Mouse (Mus musculus) kidney, postnatal 36 days (tissue): ENCODE measurements around the gene Tpo.

Experiments
- DNase-seq, 2 experiments: peaks; one replicate each; pipeline ENCODE4 v3.0.0; 2021 to 2022; ENCODE audit warnings: mixed read lengths in 2 of 2

Tpo gene

GRCm38 (mm10) chr12:30132524-30132923, at the start of gene Tpo:
Tpo (minus strand) TSS chr12:30132624.
- no peak for DNase-seq

- DNase-seq: no peak
Observed at GRCm38 (mm10) chr12:30181721-30182120, 49.3 kb upstream of the Tpo start.

DNA sequence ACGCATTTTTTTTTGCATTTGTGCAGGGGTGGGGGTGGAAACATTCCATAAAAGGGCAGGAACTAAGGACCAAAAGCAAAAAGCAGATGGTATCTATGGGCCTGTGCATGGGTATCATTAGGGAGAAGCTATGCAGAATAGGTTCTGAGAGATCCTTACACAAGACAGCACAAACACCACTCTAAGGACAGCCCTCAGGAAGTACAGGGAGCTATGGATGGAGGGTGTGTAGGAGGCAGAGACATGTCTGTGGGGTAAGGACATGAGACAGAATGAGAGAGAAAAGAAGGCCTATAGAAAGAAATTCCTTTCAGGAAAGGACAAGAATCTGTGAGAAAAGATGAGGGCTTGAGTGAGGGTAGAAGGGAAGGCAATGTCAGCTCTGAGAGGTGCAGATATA, 47.2 kb upstream of the Tpo start:
- DNase-seq: no peak

DNA sequence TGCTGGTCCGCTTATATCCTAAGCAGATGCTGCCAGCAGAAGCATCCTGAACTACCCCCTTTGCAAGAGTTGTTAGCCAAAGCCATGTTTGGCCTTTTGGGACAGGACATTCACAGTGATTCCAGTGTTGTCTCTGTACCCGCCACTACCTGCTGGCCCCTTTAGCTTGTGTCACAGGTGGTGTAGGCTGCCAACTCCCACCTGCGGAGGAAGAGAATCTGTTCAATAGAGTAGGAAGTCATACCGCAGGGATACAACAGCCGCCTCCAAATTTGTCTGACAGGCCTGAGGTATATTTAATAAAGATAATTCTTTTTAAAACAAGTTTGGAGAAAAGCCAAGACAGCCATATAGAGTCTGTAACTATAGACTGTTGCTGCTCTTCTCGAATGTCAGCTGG, 45.5 kb upstream of the Tpo start:
- no peak for DNase-seq

DNA sequence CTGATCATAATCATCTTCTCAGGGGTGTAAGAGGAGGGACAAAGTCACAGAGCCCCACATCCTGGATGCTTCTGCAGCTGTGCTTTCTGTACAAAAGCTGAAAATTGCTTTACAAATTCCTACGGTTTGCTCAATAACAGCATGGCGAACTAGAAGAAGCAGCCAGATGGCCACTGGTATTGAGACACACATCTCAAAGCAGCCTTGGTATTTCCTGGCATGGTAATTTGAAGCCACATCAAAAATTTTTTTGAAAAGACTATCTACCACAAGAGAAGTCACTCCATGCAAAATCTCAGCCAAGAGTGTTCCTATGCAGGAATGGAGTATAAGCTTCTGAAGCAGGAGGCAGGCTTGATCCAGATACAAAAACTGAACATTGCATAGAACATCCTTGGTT, 45.1 kb upstream of the Tpo start:
- no peak for DNase-seq

DNA sequence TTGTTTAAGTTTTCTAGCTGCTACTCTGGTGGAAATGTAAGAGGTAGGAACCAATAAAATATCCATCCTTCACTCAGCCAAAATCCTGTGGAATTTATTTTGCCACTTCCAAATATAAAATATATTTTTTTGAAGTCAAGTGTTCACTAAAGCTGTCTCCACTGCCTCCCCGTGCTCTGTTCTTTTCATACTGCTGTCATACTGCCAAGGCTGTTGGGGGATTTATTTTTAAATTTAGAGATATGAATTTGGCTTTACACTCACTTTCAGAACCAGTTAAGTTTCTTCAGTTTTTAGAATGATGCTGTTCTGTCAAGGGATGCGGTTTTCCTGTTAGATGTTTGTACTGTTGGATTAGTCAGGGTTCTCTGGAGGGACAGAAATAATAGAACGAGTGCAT, 36.1 kb upstream of the Tpo start:
- DNase-seq: no peak

- DNase-seq: no peak
Observed at GRCm38 (mm10) chr12:30164538-30164937, 32.1 kb upstream of the Tpo start.

DNA sequence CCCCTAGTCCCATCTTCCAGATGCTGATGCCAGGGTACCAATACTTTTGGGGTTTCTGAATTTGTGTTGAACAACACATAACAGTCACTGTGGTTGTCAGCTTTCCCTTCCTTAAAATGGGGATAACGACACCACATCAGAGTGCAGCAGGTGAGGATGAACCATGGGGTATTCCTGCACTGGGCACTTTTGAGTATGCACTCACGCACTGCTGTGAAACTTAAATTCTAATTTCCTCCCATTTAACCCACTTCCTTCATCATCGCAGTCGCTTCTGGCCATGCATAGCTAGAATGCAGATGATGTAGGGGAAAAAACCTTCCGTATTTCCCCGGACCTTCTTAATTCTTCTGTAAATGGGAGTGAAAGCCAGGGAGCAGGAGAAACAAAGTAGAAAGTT, 31.6 kb upstream of the Tpo start:
- DNase-seq: no peak

- no peak for DNase-seq
Observed at GRCm38 (mm10) chr12:30161731-30162406, 29.4 kb upstream of the Tpo start.

DNA sequence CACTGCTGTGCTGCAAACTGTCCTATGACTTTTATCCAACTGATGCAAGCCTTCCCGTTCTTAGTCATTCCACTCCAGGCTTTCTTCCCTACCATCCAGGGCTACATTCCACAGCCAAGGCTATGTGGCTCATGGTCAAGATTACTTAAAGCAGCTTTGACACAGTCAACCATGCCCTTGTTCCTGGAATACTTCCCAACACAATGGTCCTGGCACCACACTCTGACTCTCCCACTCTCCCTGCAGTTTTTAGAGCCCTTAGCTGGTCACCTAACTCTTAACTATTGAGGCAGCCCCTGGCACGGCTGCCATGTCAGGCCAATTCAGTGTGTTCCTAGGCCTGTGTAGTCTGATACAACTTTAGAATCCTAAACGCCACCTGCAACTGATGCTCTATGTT, 28.1 kb upstream of the Tpo start:
- peak; percentile 12 to 24 for DNase-seq

- no peak for DNase-seq
Observed at GRCm38 (mm10) chr12:30159788-30160187, 27.4 kb upstream of the Tpo start.

- DNase-seq: no peak
Observed at GRCm38 (mm10) chr12:30154079-30154673, 21.8 kb upstream of the Tpo start.

DNA sequence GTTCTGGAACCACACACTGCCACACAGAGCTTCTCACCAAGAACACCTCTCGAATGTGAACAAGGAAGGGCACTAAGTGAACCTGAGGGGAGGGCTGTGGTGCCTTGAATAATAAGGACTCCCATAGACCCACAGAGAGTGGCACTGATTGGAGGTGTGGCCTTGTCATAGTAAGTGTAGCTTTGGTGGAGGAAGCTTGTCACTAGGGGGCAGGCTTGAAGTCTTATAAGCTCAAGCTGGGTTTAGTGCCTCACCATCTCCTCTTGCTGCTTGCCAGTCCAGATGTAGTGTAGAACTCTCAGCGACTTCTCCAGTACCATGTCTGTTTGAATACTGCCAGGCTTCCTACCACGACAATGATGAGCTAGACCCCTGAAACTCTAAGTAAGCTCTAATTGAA, 9.7 kb upstream of the Tpo start:
- peak; percentile 28 to 54 for DNase-seq

- DNase-seq: no peak
Observed at GRCm38 (mm10) chr12:30129411-30129716, 3.1 kb downstream of the Tpo start.

- DNase-seq: peak; percentile 67 to 81
Observed at GRCm38 (mm10) chr12:30128561-30129410, 3.6 kb downstream of the Tpo start.

DNA sequence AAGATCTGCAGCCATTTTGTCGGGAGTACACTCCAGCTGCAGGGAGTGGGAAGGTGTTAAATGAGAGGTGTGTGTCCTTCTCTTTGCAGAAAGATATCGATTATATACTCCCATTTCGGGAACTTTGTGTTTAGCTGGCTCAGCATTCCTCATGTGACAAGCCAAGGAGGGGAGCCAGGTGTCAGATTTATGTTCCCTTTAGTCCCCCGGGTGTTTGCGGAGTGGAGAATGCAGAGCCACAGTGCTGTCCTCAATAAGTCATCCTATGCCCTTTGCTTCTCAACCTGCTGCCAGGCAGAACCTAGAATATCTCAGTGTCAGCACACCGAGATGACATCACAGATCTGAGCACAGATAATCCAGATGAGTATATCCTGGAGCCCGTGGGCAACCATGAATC, 10.1 kb downstream of the Tpo start:
- DNase-seq: no peak

GRCm38 (mm10) chr12:30112271-30112670, 20.2 kb downstream of the Tpo start:
- DNase-seq: no peak

DNA sequence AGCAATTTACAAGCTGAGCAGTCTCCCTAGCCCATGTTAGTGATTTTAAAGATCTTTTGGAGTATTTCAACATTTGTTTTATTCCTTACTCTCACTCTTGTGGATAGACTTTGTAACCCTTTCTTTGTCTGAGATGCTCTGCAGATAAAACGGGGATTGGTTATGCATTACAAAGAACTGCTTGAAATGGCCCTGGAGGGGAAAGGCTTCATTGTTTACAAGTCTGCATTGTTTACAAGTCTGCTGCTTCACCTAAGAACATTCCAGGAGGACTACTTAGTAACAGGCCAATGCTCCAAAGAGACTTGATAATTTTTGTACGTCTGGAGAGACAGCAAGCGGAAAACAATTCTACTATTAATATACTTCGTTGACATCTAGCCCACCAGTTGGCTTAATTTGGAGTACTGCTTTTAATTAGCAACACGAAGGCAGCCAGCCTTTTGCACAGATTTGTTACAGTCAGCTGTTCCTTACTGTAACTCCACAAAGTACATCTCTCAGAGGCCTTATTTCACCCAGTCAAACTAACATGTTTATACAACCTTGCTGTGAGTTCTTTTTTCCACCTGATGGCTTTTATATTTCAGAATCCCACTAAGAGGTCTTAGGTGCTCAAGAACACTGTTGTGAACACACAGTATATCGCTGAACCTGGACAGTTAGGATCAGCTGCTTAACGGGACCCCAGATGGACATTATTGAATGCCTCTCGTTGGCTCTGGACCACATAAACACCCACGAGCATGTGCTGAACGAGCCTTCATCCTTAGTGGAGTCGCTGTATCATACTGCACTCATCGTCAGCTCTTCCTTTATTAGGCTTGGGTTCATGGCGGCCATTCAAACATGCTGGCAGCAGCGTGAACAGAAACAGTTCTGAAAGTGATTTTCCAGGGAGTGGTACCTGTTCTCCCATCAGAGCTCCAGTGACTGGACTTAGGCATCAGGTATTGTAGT, 22.5 kb downstream of the Tpo start:
- no peak for DNase-seq

DNA sequence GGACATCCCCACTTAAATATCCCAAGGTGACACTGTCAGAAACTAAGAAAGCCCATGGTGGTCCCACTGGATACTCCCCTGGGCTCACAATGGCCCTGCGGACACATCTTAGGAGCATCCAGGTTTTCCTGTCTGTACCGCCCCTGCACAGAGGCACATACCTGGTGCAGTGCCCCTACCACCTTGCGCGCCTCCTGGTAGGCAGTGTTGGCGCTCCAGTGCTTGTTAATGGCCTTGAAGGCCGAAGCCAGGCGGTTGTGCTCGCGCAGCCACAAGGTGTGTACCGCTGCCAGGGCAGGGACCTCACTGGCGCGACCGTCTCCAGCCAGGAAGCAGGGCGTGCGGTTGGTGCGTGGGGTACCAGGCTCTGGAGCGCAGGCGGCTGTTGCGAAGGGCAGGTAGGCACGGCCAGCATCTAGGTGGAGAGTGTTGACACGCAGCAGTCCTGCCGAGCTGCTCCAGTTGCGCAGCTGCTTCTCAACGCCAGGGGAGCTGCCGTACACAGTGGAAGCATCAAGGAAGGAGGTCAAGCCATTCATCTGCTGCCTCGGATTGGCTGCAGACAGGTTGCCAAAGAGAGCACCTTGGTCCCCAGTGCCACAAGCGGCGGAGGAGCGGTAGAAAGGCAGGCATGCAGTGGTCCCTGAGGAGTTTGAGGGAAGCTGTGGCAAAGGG, 29.4 kb downstream of the Tpo start:
- DNase-seq: no peak

GRCm38 (mm10) chr12:30092081-30092480, 40.3 kb downstream of the Tpo start:
- no peak for DNase-seq

DNA sequence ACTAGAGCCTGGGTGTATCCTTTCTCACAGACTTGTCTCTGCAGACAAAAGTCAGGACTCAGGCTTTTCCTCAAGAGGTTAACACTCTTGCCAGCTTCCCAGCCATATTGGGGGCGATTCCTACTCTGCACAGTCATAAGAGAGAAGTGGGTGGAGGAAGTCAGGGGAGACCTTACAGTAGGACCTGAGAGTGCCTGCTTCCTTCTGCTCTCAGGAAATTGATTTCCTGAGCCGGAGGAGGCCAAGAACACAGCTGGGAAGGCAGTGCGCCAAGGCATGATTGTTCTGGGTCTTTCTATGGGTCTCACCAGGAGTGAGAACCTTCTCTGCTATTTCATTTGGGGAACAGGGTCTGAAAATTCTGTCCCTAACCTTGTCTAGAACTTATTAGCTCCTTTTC, 48.5 kb downstream of the Tpo start:
- DNase-seq: peak in 1 of 2 experiments; percentile 4

DNA sequence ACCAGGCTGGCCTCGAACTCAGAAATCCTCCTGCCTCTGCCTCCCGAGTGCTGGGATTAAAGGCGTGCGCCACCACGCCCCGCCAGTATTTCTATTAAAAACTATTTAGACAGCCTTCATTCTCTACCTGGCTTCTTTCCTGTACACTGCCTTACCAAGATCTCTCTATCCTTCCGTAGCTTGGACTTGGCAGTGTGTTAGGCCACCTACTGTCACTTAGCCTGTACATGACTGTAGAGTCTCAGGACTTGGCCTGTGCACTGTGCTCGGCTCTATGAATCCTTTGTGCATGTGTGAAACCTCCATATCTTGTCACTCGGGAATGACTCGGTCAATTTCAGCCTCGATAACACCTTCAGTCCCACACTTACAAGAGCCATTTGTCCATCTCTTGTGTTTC, 55.4 kb downstream of the Tpo start:
- DNase-seq: no peak
